8 mouse cellular contexts compared by ENCODE assay signal in genomic region chr15:79400975-79401365, GRCm38 (mm10). TPM values are rescaled to one million over a fixed set of nuclear protein-coding genes. Genes with fewer than 3 reads are reported as not detected.
DNase-seq lines count a peak whose midpoint lies in the region; ATAC-seq and TF ChIP-seq lines count a peak whose summit lies in the region.

No protein-coding gene starts in this region.

- peaks cover 8% of the 10 kb centered on the region; the same call in 1 of the 2 replicates for H3K4me1 ChIP-seq in forebrain, embryonic 11.5 days (replicated peaks; ENCODE audit: control insufficient read depth, insufficient read depth, low read length)
- H3K4me1 ChIP-seq in forebrain, embryonic 16.5 days (replicated peaks; ENCODE audit: control insufficient read depth, insufficient read depth, low read length) = peaks cover 35% of the 10 kb centered on the region
- H3K4me1 ChIP-seq in ES-E14 (ENCODE audit: control insufficient read depth in 2 of 2, insufficient read depth in 2 of 2, low read length in 2 of 2, poor library complexity in 1 of 2) = peaks cover 11 to 37% of the 10 kb centered on the region in 2 experiments
- peaks cover 72% of the 10 kb centered on the region for H3K4me1 ChIP-seq in heart, embryonic 13.5 days

- no peak overlapping the region for H3K9ac ChIP-seq in forebrain, embryonic 11.5 days (ENCODE audit: low read length)
- H3K9ac ChIP-seq in forebrain, embryonic 16.5 days (replicated peaks; ENCODE audit: low read depth, low read length) = no peak overlapping the region
- H3K9ac ChIP-seq in ES-E14 (ENCODE audit: insufficient read depth, low read depth, low read length, poor library complexity, severe bottlenecking) = peak overlapping the region; percentile 51; the same call in 1 of the 2 replicates
- H3K9ac ChIP-seq in heart, embryonic 13.5 days = peak overlapping the region; percentile 97

- in situ Hi-C loops in ES-E14 (cut with MboI; ENCODE audit: low sequenced_read_pairs in 2 of 2, unreplicated experiment in 2 of 2) = no loop called here

- WGBS in forebrain, embryonic 11.5 days = 60% methylated on average over 7 of the region's 7 CpGs
- WGBS in forebrain, embryonic 16.5 days = 55% methylated on average over 6 of the region's 7 CpGs
- WGBS in heart, embryonic 13.5 days = 42% methylated on average over 7 of the region's 7 CpGs
- 95% methylated on average over 7 of the region's 7 CpGs for WGBS in macrophage (ENCODE audit: missing documents)

- H3K4me2 ChIP-seq in forebrain, embryonic 11.5 days (ENCODE audit: low read depth, low read length, severe bottlenecking) = 0 out of 2 replicates have a peak overlapping the region, but pooled peaks have one; percentile 12
- H3K4me2 ChIP-seq in forebrain, embryonic 16.5 days (ENCODE audit: low read length) = no peak overlapping the region
- peak overlapping the region; percentile 95 for H3K4me2 ChIP-seq in heart, embryonic 13.5 days

- peaks cover 70% of the 10 kb centered on the region for H3K79me2 ChIP-seq in macrophage (ENCODE audit: inconsistent target)

- no peak overlapping the region for H3K27ac ChIP-seq in forebrain, embryonic 11.5 days (ENCODE audit: low read depth, low read length)
- no peak overlapping the region for H3K27ac ChIP-seq in forebrain, embryonic 16.5 days (ENCODE audit: low read length)
- peak overlapping the region; percentile 23 for H3K27ac ChIP-seq in ES-E14 (ENCODE audit: insufficient read depth, low read depth, low read length, poor library complexity, severe bottlenecking)
- peak overlapping the region; percentile 86 for H3K27ac ChIP-seq in heart, embryonic 13.5 days (replicated peaks)
- H3K27ac ChIP-seq in macrophage = peak overlapping the region; percentile 46

- ATAC-seq in forebrain, embryonic 11.5 days (replicated peaks; ENCODE audit: low FRiP score) = no peak
- no peak for ATAC-seq in forebrain, embryonic 16.5 days
- ATAC-seq in heart, embryonic 13.5 days (ENCODE audit: extremely low read depth, insufficient number of reproducible peaks, low FRiP score, low TSS enrichment) = no peak

- DNase-seq in forebrain, embryonic 11.5 days (ENCODE audit: low spot score) = no peak
- DNase-seq in ES-E14 (ENCODE audit: low read depth, low spot score) = no peak
- no peak for DNase-seq in spleen, postnatal 14 days (ENCODE audit: low spot score in 2 of 2)
- DNase-seq in spleen, postnatal 36 days (ENCODE audit: low spot score in 2 of 2) = no peak
- DNase-seq in thymus, postnatal 4 days = no peak

- no peaks in the 10 kb centered on the region for H3K9me3 ChIP-seq in forebrain, embryonic 11.5 days (ENCODE audit: control insufficient read depth, low read length)
- no peaks in the 10 kb centered on the region for H3K9me3 ChIP-seq in forebrain, embryonic 16.5 days (ENCODE audit: control insufficient read depth, low read length)
- no peaks in the 10 kb centered on the region for H3K9me3 ChIP-seq in ES-E14 (ENCODE audit: control insufficient read depth, insufficient read depth, low read depth, low read length)
- H3K9me3 ChIP-seq in heart, embryonic 13.5 days = no peaks in the 10 kb centered on the region

- no peaks in the 10 kb centered on the region for H3K36me3 ChIP-seq in forebrain, embryonic 11.5 days (ENCODE audit: control insufficient read depth, insufficient read depth, low read length)
- H3K36me3 ChIP-seq in forebrain, embryonic 16.5 days (ENCODE audit: control insufficient read depth, insufficient read depth) = no peaks in the 10 kb centered on the region
- H3K36me3 ChIP-seq in ES-E14 (ENCODE audit: control insufficient read depth, insufficient read depth, low read length, poor library complexity, severe bottlenecking) (no peaks in the 10 kb centered on the region; the same call in 1 of the 2 replicates), macrophage (ENCODE audit: inconsistent target) (peaks cover 15% of the 10 kb centered on the region; the same call in 1 of the 2 replicates)
- H3K36me3 ChIP-seq in heart, embryonic 13.5 days = peaks cover 24% of the 10 kb centered on the region

- no peaks in the 10 kb centered on the region for H3K27me3 ChIP-seq in forebrain, embryonic 11.5 days (ENCODE audit: control insufficient read depth, insufficient read depth, low read length)
- no peaks in the 10 kb centered on the region for H3K27me3 ChIP-seq in forebrain, embryonic 16.5 days (replicated peaks; ENCODE audit: control insufficient read depth, insufficient read depth, low read length)
- no peaks in the 10 kb centered on the region for H3K27me3 ChIP-seq in heart, embryonic 13.5 days (replicated peaks)

- no peak overlapping the region for H3K4me3 ChIP-seq in forebrain, embryonic 11.5 days (ENCODE audit: low read depth, low read length)
- no peak overlapping the region for H3K4me3 ChIP-seq in forebrain, embryonic 16.5 days (replicated peaks; ENCODE audit: low read length)
- peak overlapping the region; percentile 12 to 91; a peak in 2 of 4 replicates for H3K4me3 ChIP-seq in ES-E14 (ENCODE audit: insufficient read depth in 1 of 2, low read depth in 1 of 2, low read length in 2 of 2, poor library complexity in 1 of 2, severe bottlenecking in 1 of 2)
- peak overlapping the region; percentile 98 for H3K4me3 ChIP-seq in heart, embryonic 13.5 days
- no peak overlapping the region for H3K4me3 ChIP-seq in macrophage (ENCODE audit: inconsistent target)

TF ChIP-seq in ES-E14, 5 proteins besides CTCF, POLR2A, EP300 and RAD21:
- TF ChIP-seq HCFC1 (IDR thresholded peaks at IDR 0.05; ENCODE audit: borderline replicate concordance, insufficient read depth, low read length) = no peak
- no peak for TF ChIP-seq CHD2 (IDR thresholded peaks at IDR 0.05; ENCODE audit: low read depth, low read length)

RNA-seq across cellular contexts. Expression of gene Tmem184b, which starts 2.4 kb away (rescaled TPM):
- 52.3 and 55.2 TPM in 2 replicates for polyA plus RNA-seq in forebrain, embryonic 11.5 days (2014; fragmentation: Nextera tagmentation; extraction: Ambion mirVana)
- polyA plus RNA-seq in forebrain, embryonic 16.5 days (2015; fragmentation: Nextera tagmentation; extraction: Ambion mirVana) = 43.4 and 44.0 TPM in 2 replicates
- 40.6 and 51.7 TPM in 2 replicates for total RNA-seq in ES-E14 (2012; rRNA removed)
- polyA plus RNA-seq in heart, embryonic 13.5 days (2015; fragmentation: Nextera tagmentation; extraction: Ambion mirVana) = 65.8 and 72.7 TPM in 2 replicates
- 100 to 1,000 TPM in 4 of 26 experiments, 10 to 100 TPM in 22; 28.7 to 169 (median 80.3) TPM for total RNA-seq in macrophage (2018; cell fraction: chromatin; rRNA removed)
- total RNA-seq in macrophage (2018; cell fraction: cytosol; rRNA removed) = 100 to 1,000 TPM in 7 of 26 experiments, 10 to 100 TPM in 19; 38.4 to 119 (median 77.1) TPM
- total RNA-seq in macrophage (2018; cell fraction: nucleus; rRNA removed) = 100 to 1,000 TPM in 12 of 26 experiments, 10 to 100 TPM in 14; 36.9 to 193 (median 93.6) TPM
- 40.4 to 55.8 TPM (median 48.1 TPM) in 3 replicates for polyA plus RNA-seq in macrophage (2018)

RNA-seq across cellular contexts. Expression of gene Csnk1e, which starts 54.4 kb away (rescaled TPM):
- polyA plus RNA-seq in forebrain, embryonic 11.5 days (2014; fragmentation: Nextera tagmentation; extraction: Ambion mirVana) = 209 and 213 TPM in 2 replicates
- 234 and 240 TPM in 2 replicates for polyA plus RNA-seq in forebrain, embryonic 16.5 days (2015; fragmentation: Nextera tagmentation; extraction: Ambion mirVana)
- 72.8 and 82.0 TPM in 2 replicates for total RNA-seq in ES-E14 (2012; rRNA removed)
- polyA plus RNA-seq in heart, embryonic 13.5 days (2015; fragmentation: Nextera tagmentation; extraction: Ambion mirVana) = 64.8 and 76.2 TPM in 2 replicates
- 100 to 1,000 TPM in 2 of 26 experiments, 10 to 100 TPM in 24; 18.7 to 105 (median 39.2) TPM for total RNA-seq in macrophage (2018; cell fraction: chromatin; rRNA removed)
- 10 to 100 TPM in 19 of 26 experiments, 1 to 10 TPM in 7; 7.5 to 33.2 (median 12.9) TPM for total RNA-seq in macrophage (2018; cell fraction: cytosol; rRNA removed)
- total RNA-seq in macrophage (2018; cell fraction: nucleus; rRNA removed) = 10 to 100 TPM; 12.9 to 82.8 (median 25.9) TPM
- polyA plus RNA-seq in macrophage (2018) = 18.1 to 38.8 TPM (median 37.6 TPM) in 3 replicates

RNA-seq across cellular contexts. Expression of gene Maff, which starts 54.5 kb away (rescaled TPM):
- polyA plus RNA-seq in forebrain, embryonic 11.5 days (2014; fragmentation: Nextera tagmentation; extraction: Ambion mirVana) = 1.5 TPM in 2 replicates
- 0.97 and 1.1 TPM in 2 replicates for polyA plus RNA-seq in forebrain, embryonic 16.5 days (2015; fragmentation: Nextera tagmentation; extraction: Ambion mirVana)
- total RNA-seq in ES-E14 (2012; rRNA removed) = 9.7 and 13.2 TPM in 2 replicates
- polyA plus RNA-seq in heart, embryonic 13.5 days (2015; fragmentation: Nextera tagmentation; extraction: Ambion mirVana) = 1.7 and 2.0 TPM in 2 replicates
- 100 to 1,000 TPM in 6 of 26 experiments, 10 to 100 TPM in 13, 1 to 10 TPM in 6, under 1 TPM in 1; 0.69 to 224 (median 51.8) TPM for total RNA-seq in macrophage (2018; cell fraction: chromatin; rRNA removed)
- total RNA-seq in macrophage (2018; cell fraction: cytosol; rRNA removed) = 100 to 1,000 TPM in 4 of 26 experiments, 10 to 100 TPM in 9, 1 to 10 TPM in 12, under 1 TPM in 1; 0.74 to 189 (median 14.3) TPM
- total RNA-seq in macrophage (2018; cell fraction: nucleus; rRNA removed) = 100 to 1,000 TPM in 10 of 26 experiments, 10 to 100 TPM in 10, 1 to 10 TPM in 4, under 1 TPM in 1, not detected in 1; 0.77 to 247 (median 56.4) TPM
- polyA plus RNA-seq in macrophage (2018) = 0.80 to 4.1 TPM (median 1.8 TPM) in 3 replicates

Comparison
In these comparisons a context has a peak if more than half of its experiments do, and no peak if none do; other contexts are left out.
1. H3K27ac ChIP-seq: peak in ES-E14 (single experiment), heart, embryonic 13.5 days (single experiment) and macrophage (single experiment); none in forebrain, embryonic 11.5 days (single experiment) and forebrain, embryonic 16.5 days (single experiment).
2. H3K4me3 ChIP-seq: peak in ES-E14 (2 of 2) and heart, embryonic 13.5 days (single experiment); none in forebrain, embryonic 11.5 days (single experiment), forebrain, embryonic 16.5 days (single experiment) and macrophage (single experiment).
3. H3K9ac ChIP-seq: peak in ES-E14 (single experiment) and heart, embryonic 13.5 days (single experiment); none in forebrain, embryonic 11.5 days (single experiment) and forebrain, embryonic 16.5 days (single experiment).